Mouse (Mus musculus): ENCODE results near the gene Ifitm2.

DNA sequence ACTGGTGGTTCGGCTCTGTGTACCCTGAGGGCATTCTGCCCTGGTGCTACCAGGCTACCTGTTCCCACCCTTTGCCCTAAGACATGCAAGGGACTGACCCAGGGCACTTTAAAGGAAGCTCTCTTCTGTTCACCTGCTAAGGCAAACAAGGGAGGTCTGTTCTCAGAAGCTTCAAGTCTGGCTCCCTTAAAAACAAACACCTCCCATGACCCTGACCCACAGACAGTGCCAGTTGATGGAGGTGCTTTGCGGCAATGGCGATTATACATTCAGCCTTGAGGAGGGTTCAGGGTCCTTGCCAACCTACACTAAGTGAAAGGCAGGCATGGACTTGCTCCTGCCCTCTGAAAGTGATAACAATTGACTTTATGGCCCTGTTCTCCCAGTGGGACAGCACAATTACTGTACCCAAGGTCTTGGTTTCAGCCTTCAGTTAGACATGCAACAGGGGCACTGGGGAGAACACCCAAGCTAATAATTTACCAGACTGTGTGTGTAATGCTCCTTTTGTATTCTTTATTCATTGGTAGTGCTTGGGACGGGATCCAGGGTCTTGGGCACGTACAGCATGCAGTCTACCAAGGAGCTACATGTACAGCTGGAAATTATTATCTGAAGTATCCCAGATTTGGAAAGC lies 42.8 kb downstream of the Ifitm2 start:
- TF ChIP-seq CTCF (IDR thresholded peaks at IDR 0.05; ENCODE audit: extremely low read depth, insufficient read length, insufficient replicate concordance, low read depth, low read length): no peak
- 0 out of 2 replicates have a peak, but pooled peaks have one; percentile 16 for TF ChIP-seq POLR2A (IDR thresholded peaks at IDR 0.05; ENCODE audit: low read depth, low read length)

Data from small intestine, adult 2 months (tissue).